Mouse (Mus musculus) CH12.LX (cell line): ENCODE data around the gene Serinc4.

Experiments used
- ETS1 ChIP-seq: conservative IDR thresholded peaks from 2 replicates; pipeline ENCODE4 v1.6.1; 2012; ENCODE audit warnings: low read depth, mild to moderate bottlenecking, inconsistent platforms, low read length, improper control_type of control experiment, moderate library complexity
- MXI1 ChIP-seq: IDR thresholded peaks from 2 replicates; pipeline ENCODE4 v1.6.1; 2011; ENCODE audit warnings: mild to moderate bottlenecking, low read depth, low read length, improper control_type of control experiment
- TBP ChIP-seq: conservative IDR thresholded peaks from 2 replicates; pipeline ENCODE4 v1.6.1; 2011; ENCODE audit warnings: low read depth, low read length, improper control_type of control experiment

GRCm38 (mm10) chr2:121448136-121448535 lies 8.4 kb downstream of the Serinc4 start:
- no peak for TF ChIP-seq MXI1
- no peak for TF ChIP-seq ETS1
- no peak for TF ChIP-seq TBP
